18 mouse cellular contexts compared by ENCODE assay signal in the genomic region with DNA sequence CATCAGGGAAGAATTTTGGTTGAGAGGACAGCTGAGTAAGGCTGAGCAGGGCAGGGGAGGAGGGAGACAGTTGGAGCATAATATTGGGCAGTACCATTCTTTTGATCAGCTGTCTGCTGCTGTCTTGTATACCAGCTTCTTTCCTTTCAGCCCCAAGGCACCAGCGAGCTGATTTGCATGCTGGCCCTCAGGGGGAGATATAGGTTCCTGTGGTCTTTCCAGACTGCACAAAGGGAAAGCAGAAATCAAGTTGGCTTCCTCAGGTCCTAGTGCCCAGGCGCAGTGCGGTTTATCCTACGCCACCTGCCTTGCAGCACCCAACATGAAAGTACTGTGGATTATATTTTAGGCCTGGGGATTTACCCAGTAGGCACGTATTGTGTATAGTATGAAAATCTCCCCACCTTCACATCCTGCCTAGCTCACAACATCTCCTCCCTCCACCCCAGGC. TPM values are rescaled to one million over a fixed set of nuclear protein-coding genes. Genes with fewer than 3 reads are reported as not detected.
A peak's percentile ranks its signal among the peaks of the same experiment; 100 is the strongest.
DNase-seq lines count a peak whose midpoint lies in the region; ATAC-seq lines count a peak whose summit lies in the region.
"Had no signal": no experiment of that assay in that cellular context is flagged by ENCODE, and none has a peak within 500 bp of the region (broad histone marks: within the 10 kb centered on the region; RNA-seq: fewer than 3 reads in every experiment).

No protein-coding gene starts in this region.

- peak; percentile 85 for DNase-seq in heart, adult 11 months
- no peak for DNase-seq in heart, adult 9 months (ENCODE audit: low spot score in 2 of 2)
- DNase-seq in spleen, postnatal 36 days (ENCODE audit: low spot score in 2 of 2): peak; percentile 84 to 85
- DNase-seq in frontal cortex, postnatal 36 days (ENCODE audit: low spot score in 2 of 2): no peak
- DNase-seq in gastrocnemius, adult 8-10 months (ENCODE audit: low spot score in 2 of 2): no peak
- no peak for DNase-seq in embryo, embryonic 9.5 days (ENCODE audit: extremely low spot score)
- DNase-seq: adrenal gland, postnatal 10 days; cerebellum, adult 11-12 months; heart, postnatal 10 days; kidney, postnatal 36 days; right cerebral cortex, postnatal 4 days had no signal

- peak; percentile 95 for ATAC-seq in CD4-positive, CD25-positive, alpha-beta regulatory T cell, adult 4 months
- peak; percentile 44 for ATAC-seq in megakaryocyte, adult 5-6 weeks (ENCODE audit: poor library complexity, severe bottlenecking)

RNA-seq across cellular contexts. Expression of a gene that starts 2.6 kb away (rescaled TPM):
- under 1 TPM in 1 of 2 experiments, not detected in 1; 0.28 TPM for polyA plus RNA-seq in CD4-positive, CD25-positive, alpha-beta regulatory T cell, adult 4 months (2017; shearing (Covaris generic))
- 0.68 TPM in 1 of 2 replicates, not detected in the other for total RNA-seq in megakaryocyte, adult 5-6 weeks (2015)
- total RNA-seq in megakaryocyte, adult 5-6 weeks (2017): 0.33 and 1.7 TPM in 2 replicates
- not detected for total RNA-seq in gastrocnemius, adult 8-10 months (2022)
- total RNA-seq: adrenal gland, postnatal 10 days; gastrocnemius, postnatal 4 days; heart, postnatal 10 days; left cerebral cortex, postnatal 10 days had no signal
- polyA plus RNA-seq: forebrain, embryonic 12.5 days; intestine, embryonic 14.5 days; midbrain, embryonic 12.5 days had no signal

RNA-seq across cellular contexts. Expression of a gene that starts 9.6 kb away (rescaled TPM):
- 100 to 1,000 TPM; 152 to 211 TPM for polyA plus RNA-seq in CD4-positive, CD25-positive, alpha-beta regulatory T cell, adult 4 months (2017; shearing (Covaris generic))
- 4.4 and 5.5 TPM in 2 replicates for total RNA-seq in megakaryocyte, adult 5-6 weeks (2015)
- total RNA-seq in megakaryocyte, adult 5-6 weeks (2017): 3.7 and 4.6 TPM in 2 replicates
- total RNA-seq in gastrocnemius, adult 8-10 months (2022): not detected
- polyA plus RNA-seq: forebrain, embryonic 12.5 days had no signal

RNA-seq across cellular contexts. Expression of a gene that starts 37.8 kb away (rescaled TPM):
- polyA plus RNA-seq in CD4-positive, CD25-positive, alpha-beta regulatory T cell, adult 4 months (2017; shearing (Covaris generic)): 10 to 100 TPM; 32.6 to 42.0 TPM
- 41.7 and 43.7 TPM in 2 replicates for total RNA-seq in megakaryocyte, adult 5-6 weeks (2015)
- 17.6 and 20.6 TPM in 2 replicates for total RNA-seq in megakaryocyte, adult 5-6 weeks (2017)
- 10 to 100 TPM; 13.1 to 18.5 (median 16.9) TPM for total RNA-seq in gastrocnemius, adult 8-10 months (2022)

RNA-seq across cellular contexts. Expression of a gene that starts 55.8 kb away (rescaled TPM):
- 1 to 10 TPM; 2.8 to 3.3 TPM for polyA plus RNA-seq in CD4-positive, CD25-positive, alpha-beta regulatory T cell, adult 4 months (2017; shearing (Covaris generic))
- 2.8 and 2.9 TPM in 2 replicates for total RNA-seq in megakaryocyte, adult 5-6 weeks (2015)
- total RNA-seq in megakaryocyte, adult 5-6 weeks (2017): 3.3 and 3.9 TPM in 2 replicates
- total RNA-seq in gastrocnemius, adult 8-10 months (2022): under 1 TPM in 2 of 4 experiments, not detected in 2; 0.12 to 0.13 TPM
- polyA plus RNA-seq: forebrain, embryonic 12.5 days had no signal

Comparison
In these comparisons a context has a peak if more than half of its experiments do, and no peak if none do; other contexts are left out.
1. DNase-seq: peak in heart, adult 11 months (single experiment) and spleen, postnatal 36 days (2 of 2); none in heart, adult 9 months (0 of 2), frontal cortex, postnatal 36 days (0 of 2), gastrocnemius, adult 8-10 months (0 of 2) and embryo, embryonic 9.5 days (single experiment).
2. RNA of a gene that starts 9.6 kb away (total RNA-seq): 3.7 to 5.5 TPM in megakaryocyte, adult 5-6 weeks; not detected in gastrocnemius, adult 8-10 months; every median in the first group is over 4 times any median in the second.